Mouse (Mus musculus): ENCODE measurements at regions not wholly inside any gene's neighbourhood (a gene's known extent, or its start where the extent isn't known, plus 50 kb on each side); places are given as distances from the start of the nearest gene placed in this dataset.

DNA sequence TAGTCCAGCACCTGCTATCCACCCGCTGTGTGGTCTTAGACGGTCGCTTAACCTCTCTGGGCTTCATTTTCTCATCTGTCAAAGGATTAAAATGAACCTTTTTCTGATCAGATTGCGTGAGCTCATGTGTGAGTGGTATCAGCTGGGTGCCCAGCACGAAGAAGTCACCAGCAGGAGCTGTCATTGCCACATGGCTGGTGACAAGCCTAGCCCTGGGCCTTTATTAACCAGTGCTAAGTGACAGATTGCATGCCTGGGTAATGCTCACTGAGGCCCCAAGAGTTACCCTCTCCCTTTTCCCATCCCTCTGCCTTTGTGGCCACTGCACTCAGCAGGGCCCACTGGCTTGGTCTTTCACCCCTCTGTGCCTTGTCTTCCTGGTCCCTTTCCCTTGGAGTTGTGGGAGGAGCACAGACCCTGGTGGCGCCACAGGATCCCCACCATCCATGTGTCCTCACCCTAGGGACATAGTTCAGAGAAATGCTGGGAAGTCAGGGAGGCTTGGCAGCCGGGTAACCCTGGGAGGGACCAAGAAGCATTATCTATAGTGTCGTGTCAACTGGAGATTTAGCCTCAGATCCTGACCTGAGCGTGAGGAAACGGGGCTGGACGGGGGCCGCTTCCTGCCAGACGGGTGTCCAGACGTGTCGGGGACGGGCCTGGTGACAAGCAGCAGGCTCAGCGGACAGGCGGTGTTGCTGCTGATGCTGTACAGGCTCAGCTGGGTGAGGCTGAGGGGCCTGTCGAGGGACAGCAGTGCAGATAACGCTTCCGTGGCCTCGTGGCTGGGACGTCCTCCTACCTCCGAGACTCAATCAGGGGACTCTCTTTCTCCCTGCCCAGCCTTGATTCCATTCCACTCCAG lies 132.6 kb upstream of the Gsc start:
- Histone ChIP-seq H3K36me3 (replicated peaks) (no peaks in the 10 kb centered on the region), H3K9me3 (no peaks in the 10 kb centered on the region), H3K27ac (no peak overlapping the region), H3K9ac (no peak overlapping the region), H3K27me3 (no peaks in the 10 kb centered on the region), H3K4me2 (no peak overlapping the region), H3K4me3 (replicated peaks) (no peak overlapping the region), H3K4me1 (no peaks in the 10 kb centered on the region)
- no peak for ATAC-seq (ENCODE audit: low FRiP score)
- 87% methylated on average over 24 of the region's 24 CpGs for WGBS

DNA sequence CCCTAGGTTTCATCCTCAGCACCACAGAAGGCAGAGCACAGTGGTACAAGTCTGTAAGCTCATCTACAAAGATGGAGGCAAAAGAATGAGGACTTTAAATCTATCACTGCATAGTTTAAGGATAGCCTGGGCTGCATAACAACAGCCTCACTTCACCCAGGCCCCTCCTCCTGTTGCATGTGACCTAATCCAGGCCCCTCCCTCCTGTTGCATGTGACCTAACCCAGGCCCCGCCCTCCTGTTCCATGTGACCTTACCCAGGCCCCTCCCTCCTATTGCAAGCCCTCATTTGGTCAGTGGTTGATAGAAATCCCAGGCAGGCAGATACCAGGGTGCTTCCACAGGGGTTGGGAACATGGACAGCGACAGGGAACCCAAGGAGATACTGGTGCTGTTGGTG lies 124.9 kb upstream of the Gsc start:
- Histone ChIP-seq H3K27me3 (peaks cover 34% of the 10 kb centered on the region), H3K4me1 (peaks cover 9% of the 10 kb centered on the region), H3K4me2 (no peak overlapping the region), H3K36me3 (replicated peaks) (no peaks in the 10 kb centered on the region), H3K9me3 (no peaks in the 10 kb centered on the region), H3K27ac (no peak overlapping the region), H3K9ac (no peak overlapping the region), H3K4me3 (replicated peaks) (no peak overlapping the region)
- no peak for ATAC-seq (ENCODE audit: low FRiP score)
- WGBS: 90% methylated on average over 2 of the region's 2 CpGs

DNA sequence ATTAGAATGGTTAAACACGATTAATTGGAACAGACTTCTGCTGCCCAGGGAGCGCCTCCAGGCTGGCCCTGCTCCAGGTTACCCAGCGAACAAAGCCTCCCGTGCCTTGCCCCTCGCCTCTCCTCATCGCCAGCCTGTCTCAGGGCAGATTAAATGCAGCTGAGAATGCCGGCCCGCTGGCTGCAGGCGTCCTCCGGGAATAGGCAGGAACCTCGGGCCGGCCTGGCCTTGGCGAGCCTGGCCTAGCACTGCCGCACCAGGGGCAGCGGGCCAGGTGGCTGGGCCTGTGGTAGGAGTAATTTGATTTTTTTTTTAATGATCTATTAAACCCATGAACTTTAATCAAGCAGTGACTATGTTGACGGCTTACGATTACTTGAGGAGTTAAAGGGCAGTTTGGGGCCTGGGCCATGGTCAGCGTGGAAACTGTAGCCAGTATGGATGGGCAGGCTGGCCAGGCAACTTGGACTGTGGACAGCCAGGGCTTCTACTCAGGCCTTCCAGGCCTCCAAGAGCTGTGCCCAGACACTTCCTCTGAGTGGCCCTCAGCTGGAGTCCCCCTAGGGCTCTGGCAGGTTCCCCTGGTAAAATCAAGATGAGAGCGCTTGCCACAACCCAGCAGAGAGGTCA lies 120.5 kb upstream of the Gsc start:
- Histone ChIP-seq H3K4me2 (peak overlapping the region; percentile 24), H3K9ac (no peak overlapping the region), H3K4me1 (peaks cover 14% of the 10 kb centered on the region), H3K9me3 (no peaks in the 10 kb centered on the region), H3K27me3 (peaks cover 62% of the 10 kb centered on the region), H3K36me3 (replicated peaks) (no peaks in the 10 kb centered on the region), H3K27ac (peak overlapping the region; percentile 47; the same call in 1 of the 2 replicates), H3K4me3 (replicated peaks) (no peak overlapping the region)
- WGBS: 26% methylated on average over 19 of the region's 19 CpGs
- peak; percentile 81 for ATAC-seq (ENCODE audit: low FRiP score)

DNA sequence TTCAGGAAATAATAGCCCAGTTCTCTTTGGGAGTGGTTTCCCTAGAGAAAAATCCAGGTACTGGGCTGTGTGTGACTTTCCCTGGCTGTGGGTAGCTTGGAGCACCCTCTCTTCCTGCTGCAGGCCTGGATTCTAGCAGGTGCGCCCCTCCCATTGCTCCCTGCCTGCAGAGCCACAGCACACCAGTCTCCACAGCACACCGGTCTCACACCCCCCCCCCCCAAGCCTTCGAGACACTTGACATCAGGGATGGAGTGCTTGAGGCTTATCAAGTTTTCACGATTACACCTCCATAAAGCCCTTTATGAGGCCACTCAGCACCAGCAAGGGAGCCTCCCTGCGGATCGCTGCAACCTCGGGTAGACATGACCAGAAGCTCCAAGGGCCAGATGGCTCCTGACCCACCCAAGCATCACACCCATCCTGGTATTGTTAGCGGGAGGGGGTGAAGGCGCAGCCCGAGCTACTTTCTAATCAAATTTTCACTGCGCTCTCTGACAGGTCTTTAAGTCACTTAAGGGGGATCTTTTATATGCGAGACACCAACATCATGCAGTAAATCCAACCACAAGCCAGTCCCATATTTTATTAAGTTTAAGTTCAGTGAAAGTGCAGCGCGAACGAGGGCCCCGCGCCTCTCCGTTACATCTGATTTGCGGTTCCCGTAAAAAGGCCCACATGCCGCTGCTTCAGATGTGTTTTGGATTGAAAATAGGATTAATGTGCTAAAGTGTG lies 119.8 kb upstream of the Gsc start:
- Histone ChIP-seq H3K36me3 (replicated peaks) (no peaks in the 10 kb centered on the region), H3K4me3 (replicated peaks) (no peak overlapping the region), H3K4me2 (peak overlapping the region; percentile 24), H3K9ac (no peak overlapping the region), H3K9me3 (no peaks in the 10 kb centered on the region), H3K4me1 (peaks cover 14% of the 10 kb centered on the region), H3K27ac (no peak overlapping the region), H3K27me3 (peaks cover 55% of the 10 kb centered on the region)
- peak; percentile 54; the same call in 1 of the 2 replicates for ATAC-seq (ENCODE audit: low FRiP score)
- WGBS: 53% methylated on average over 21 of the region's 21 CpGs

DNA sequence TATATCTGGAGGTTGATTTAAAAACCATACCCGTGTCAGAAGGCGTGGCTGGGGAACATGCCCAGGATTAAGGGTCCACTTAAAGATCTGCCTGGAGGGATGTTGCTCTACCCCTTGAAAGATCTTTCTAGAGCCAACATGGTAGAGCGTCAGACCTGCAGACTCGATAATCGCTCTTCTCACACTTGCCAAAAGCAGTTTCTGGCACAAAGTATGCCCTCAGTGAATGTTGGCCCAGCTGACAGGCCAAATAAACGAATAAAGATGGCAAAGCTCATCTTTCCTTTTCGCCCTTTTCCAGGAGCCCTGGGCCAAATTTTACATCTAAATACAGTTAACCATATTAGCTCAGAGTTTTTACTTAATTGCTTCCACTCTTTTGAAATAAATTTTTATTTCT lies 118.4 kb upstream of the Gsc start:
- no peak overlapping the region for H3K4me3 ChIP-seq (replicated peaks)
- no peak for ATAC-seq (ENCODE audit: low FRiP score)
- H3K9ac ChIP-seq: no peak overlapping the region
- no peaks in the 10 kb centered on the region for H3K36me3 ChIP-seq (replicated peaks)
- 93% methylated on average over 7 of the region's 7 CpGs for WGBS
- H3K9me3 ChIP-seq: no peaks in the 10 kb centered on the region
- H3K4me1 ChIP-seq: peaks cover 14% of the 10 kb centered on the region
- H3K27me3 ChIP-seq: peaks cover 50% of the 10 kb centered on the region
- H3K27ac ChIP-seq: no peak overlapping the region
- H3K4me2 ChIP-seq: no peak overlapping the region

DNA sequence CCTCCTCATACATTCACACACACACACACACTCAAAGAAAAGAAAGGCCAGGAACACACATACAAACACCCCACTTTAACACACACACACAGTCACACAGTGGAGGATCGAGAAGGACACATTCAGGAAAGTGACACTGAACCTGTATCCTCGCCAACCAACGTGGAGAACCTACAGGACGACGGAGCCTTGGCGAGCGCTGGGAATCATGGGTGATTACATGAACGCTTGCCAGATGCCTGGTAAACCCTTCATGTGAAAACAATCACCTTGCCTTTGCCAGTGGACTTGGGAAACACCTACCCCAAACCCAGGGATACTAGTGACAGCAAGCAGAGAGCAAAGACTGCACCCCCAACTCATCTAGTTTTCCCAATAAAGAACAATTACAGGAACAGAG lies 117.2 kb upstream of the Gsc start:
- Histone ChIP-seq H3K36me3 (replicated peaks) (no peaks in the 10 kb centered on the region), H3K9ac (no peak overlapping the region), H3K4me3 (replicated peaks) (no peak overlapping the region), H3K4me2 (no peak overlapping the region), H3K9me3 (no peaks in the 10 kb centered on the region), H3K27me3 (peaks cover 46% of the 10 kb centered on the region), H3K27ac (no peak overlapping the region), H3K4me1 (peaks cover 14% of the 10 kb centered on the region)
- 96% methylated on average over 8 of the region's 8 CpGs for WGBS
- ATAC-seq (ENCODE audit: low FRiP score): no peak

DNA sequence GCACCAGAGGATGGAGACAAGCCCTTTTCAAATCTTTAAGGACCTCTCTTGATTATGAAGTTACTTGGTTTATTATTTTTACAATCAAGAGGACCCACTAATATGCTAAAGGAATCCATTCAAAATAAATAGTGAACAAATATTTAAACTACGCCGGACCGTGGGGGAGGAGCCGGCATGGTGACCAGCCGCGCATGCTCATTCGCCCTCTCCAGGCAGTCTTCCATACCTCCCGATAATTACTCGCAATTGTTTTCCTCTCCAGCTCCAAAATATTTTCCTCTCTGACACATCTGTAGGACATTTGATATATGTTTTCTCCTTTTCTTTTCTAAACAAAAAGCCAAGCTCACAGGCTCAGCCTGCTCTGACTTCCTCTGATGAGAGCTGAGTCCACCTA lies 111.3 kb upstream of the Gsc start:
- H3K27ac ChIP-seq: no peak overlapping the region
- 80% methylated on average over 9 of the region's 9 CpGs for WGBS
- H3K4me3 ChIP-seq (replicated peaks): no peak overlapping the region; the same call in 1 of the 2 replicates

DNA sequence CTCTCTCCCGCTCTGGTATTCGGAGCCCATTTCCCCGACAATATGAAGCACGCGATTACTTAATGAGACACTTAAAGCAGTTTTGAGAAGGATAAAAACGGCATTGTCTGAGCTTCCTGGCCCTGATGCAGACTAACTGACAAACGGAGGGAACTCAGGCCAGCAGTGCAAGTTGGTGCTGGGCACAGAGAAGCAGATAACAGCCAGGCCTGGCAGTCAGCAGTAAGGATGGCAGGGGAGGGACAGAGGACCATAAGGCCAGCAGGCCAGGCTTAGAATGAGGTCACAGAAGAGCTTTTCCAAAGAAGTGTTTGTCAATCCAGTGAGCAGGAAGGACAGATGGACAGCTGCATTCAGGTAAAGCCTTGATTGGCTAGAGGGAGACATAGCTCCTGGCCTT lies 107.7 kb upstream of the Gsc start:
- no peaks in the 10 kb centered on the region for H3K9me3 ChIP-seq
- H3K9ac ChIP-seq: no peak overlapping the region
- no peak for ATAC-seq (ENCODE audit: low FRiP score)
- no peak overlapping the region for H3K4me2 ChIP-seq
- WGBS: 57% methylated on average over 7 of the region's 7 CpGs
- H3K36me3 ChIP-seq (replicated peaks): no peaks in the 10 kb centered on the region
- peaks cover 5% of the 10 kb centered on the region; the same call in 1 of the 2 replicates for H3K4me1 ChIP-seq
- H3K27me3 ChIP-seq: peaks cover 19% of the 10 kb centered on the region
- H3K27ac ChIP-seq: no peak overlapping the region
- H3K4me3 ChIP-seq (replicated peaks): no peak overlapping the region

More for the DNA sequence above, 111.3 kb upstream of the Gsc start:
- ATAC-seq (ENCODE audit: low FRiP score): no peak
- Histone ChIP-seq H3K36me3 (replicated peaks) (no peaks in the 10 kb centered on the region), H3K4me2 (no peak overlapping the region), H3K9me3 (no peaks in the 10 kb centered on the region), H3K27me3 (peaks cover 31% of the 10 kb centered on the region), H3K4me1 (peaks cover 5% of the 10 kb centered on the region; the same call in 1 of the 2 replicates), H3K9ac (no peak overlapping the region)

DNA sequence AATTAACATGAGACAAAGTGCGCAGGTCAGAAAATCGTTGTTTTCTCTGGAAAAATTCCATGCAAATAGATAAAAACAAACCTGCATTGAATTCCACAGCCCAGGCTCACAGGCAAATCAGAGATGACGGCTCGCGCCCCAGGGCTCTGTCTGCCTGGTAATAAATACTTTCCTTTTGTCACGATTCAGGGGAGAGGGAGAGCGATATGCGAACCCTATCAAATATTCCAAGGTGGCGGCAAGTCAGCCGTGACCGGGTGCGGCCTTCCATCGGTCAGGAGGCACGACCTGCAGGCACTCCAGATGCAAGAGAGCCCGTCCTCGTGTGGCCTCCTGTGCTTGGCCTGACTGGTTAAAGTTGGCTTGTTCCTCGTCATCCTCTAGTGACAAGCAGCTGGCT lies 94.5 kb upstream of the Gsc start:
- no peaks in the 10 kb centered on the region for H3K36me3 ChIP-seq (replicated peaks)
- no peak overlapping the region for H3K4me2 ChIP-seq
- H3K4me3 ChIP-seq (replicated peaks): no peak overlapping the region
- no peaks in the 10 kb centered on the region for H3K9me3 ChIP-seq
- no peak for ATAC-seq (ENCODE audit: low FRiP score)
- H3K27me3 ChIP-seq: no peaks in the 10 kb centered on the region
- no peaks in the 10 kb centered on the region for H3K4me1 ChIP-seq
- H3K27ac ChIP-seq: no peak overlapping the region
- 86% methylated on average over 17 of the region's 17 CpGs for WGBS
- H3K9ac ChIP-seq: no peak overlapping the region

DNA sequence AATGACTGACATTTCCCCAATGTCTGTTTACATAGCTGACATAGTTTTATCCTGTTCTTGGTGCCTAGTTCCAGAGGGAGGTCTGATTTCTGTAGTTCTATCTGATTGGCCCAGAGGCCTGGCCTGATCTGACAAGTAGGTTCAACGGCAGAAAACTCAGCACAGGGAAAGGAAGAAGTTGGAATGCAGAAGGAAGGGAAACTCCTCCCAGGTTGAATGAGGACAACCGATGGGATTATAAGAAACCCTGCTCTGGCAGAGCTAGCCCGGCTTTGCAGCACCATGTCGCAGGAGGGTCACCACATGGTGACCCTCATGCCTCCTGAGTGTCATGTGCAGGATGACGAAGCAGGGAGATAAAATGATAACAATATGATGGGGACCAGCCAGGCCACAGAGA lies 89.8 kb upstream of the Gsc start:
- H3K4me3 ChIP-seq (replicated peaks): no peak overlapping the region
- no peaks in the 10 kb centered on the region for H3K9me3 ChIP-seq
- H3K9ac ChIP-seq: no peak overlapping the region
- no peaks in the 10 kb centered on the region for H3K36me3 ChIP-seq (replicated peaks)
- no peaks in the 10 kb centered on the region for H3K27me3 ChIP-seq
- no peak overlapping the region for H3K4me2 ChIP-seq
- no peaks in the 10 kb centered on the region for H3K4me1 ChIP-seq
- H3K27ac ChIP-seq: no peak overlapping the region
- ATAC-seq (ENCODE audit: low FRiP score): no peak
- 87% methylated on average over 5 of the region's 5 CpGs for WGBS

DNA sequence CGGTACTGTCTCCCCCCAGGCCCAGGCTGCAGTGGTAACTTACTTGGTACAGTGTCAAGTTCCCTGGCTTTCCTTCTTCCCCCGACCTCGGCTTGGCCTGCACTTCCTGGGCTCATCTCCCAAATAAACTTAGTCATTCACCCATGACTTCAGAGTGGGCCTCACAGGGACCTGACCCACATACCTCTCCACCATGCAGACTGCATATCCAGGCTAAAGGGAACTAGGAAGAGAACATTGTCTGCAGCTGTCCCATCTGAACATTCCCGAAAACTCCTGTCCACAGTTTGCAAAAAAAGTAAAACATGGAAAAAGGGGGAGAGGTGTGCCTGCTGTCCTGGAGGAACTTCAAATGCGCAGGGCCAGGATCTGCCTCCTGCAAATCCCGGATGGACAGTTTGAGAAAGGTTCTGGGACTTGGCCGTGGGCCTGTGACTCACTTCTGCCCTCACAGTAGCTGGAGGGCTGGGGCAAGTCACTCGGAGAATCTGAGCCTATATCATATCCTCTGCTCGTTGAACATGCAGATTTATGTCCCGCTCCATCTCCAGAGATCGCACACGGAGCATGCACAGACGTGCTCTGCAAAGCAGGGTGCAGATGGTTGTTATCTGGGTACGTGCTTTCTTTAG lies 87.9 kb upstream of the Gsc start:
- Histone ChIP-seq H3K9me3 (no peaks in the 10 kb centered on the region), H3K36me3 (replicated peaks) (no peaks in the 10 kb centered on the region), H3K4me1 (no peaks in the 10 kb centered on the region), H3K9ac (no peak overlapping the region), H3K27ac (no peak overlapping the region), H3K4me3 (replicated peaks) (no peak overlapping the region), H3K4me2 (no peak overlapping the region), H3K27me3 (no peaks in the 10 kb centered on the region)
- 78% methylated on average over 14 of the region's 14 CpGs for WGBS
- no peak for ATAC-seq (ENCODE audit: low FRiP score)

DNA sequence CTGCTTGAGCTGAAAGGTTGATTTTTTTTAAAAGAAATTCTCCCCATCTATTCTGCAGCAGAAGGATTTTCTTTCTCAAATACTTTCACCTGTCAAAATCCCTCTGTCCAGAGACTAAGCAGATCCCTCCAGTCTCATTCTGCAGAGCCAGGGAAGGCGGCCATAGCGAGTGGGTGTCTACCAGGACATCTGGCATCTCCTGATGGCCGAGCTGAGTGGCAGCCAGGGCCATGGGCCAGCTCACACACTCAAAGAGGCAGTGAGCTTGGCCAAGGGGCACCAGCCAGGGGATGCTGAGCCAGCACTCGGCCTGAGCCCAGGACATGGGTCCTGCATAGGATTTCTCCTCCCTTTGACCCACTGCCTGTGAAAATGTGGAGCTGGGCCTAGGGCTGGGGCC lies 84.6 kb upstream of the Gsc start:
- Histone ChIP-seq H3K4me3 (replicated peaks) (no peak overlapping the region), H3K9ac (no peak overlapping the region), H3K36me3 (replicated peaks) (no peaks in the 10 kb centered on the region), H3K27ac (no peak overlapping the region), H3K27me3 (peaks cover 11% of the 10 kb centered on the region; the same call in 1 of the 2 replicates), H3K9me3 (no peaks in the 10 kb centered on the region), H3K4me2 (no peak overlapping the region), H3K4me1 (peaks cover 9% of the 10 kb centered on the region)
- no peak for ATAC-seq (ENCODE audit: low FRiP score)
- WGBS: 79% methylated on average over 4 of the region's 4 CpGs
